Mouse (Mus musculus) layer of hippocampus, adult 2 months (tissue): ENCODE measurements around the gene Tmem176a. TPM values are rescaled to one million over a fixed set of nuclear protein-coding genes. Genes with fewer than 3 reads are reported as not detected.
A peak's percentile ranks its signal among the peaks of the same experiment; 100 is the strongest.
"Not testable (repeated sequence)": the region's sequence is repeated elsewhere in the genome, so short reads cannot be mapped to it uniquely, and the experiment has no call there.

Source experiments
- DNase-seq, 2 experiments: peaks; one replicate each; pipeline ENCODE4 v3.0.0; 2022; ENCODE audit warnings: low spot score in 2 of 2
- H3K27ac ChIP-seq: fragments of 200-600 bp; 2 replicates; pipeline ENCODE4 v1.8.1; 2022
- H3K4me3 ChIP-seq: fragments of 200-600 bp; 2 replicates; pipeline ENCODE4 v1.8.1; 2022; ENCODE audit warnings: mild to moderate bottlenecking
- CTCF ChIP-seq: fragments of 200-600 bp; conservative IDR thresholded peaks from 2 replicates; pipeline ENCODE4 v1.8.1; 2022; ENCODE audit warnings: antibody characterized with exemption, mild to moderate bottlenecking, moderate library complexity
- total RNA-seq, 2 experiments: library from RNA; stranded (reverse); gene quantifications; 2 replicates each; pipeline ENCODE4 v1.2.3; 2021

The Tmem176a gene
- total RNA-seq, 2 experiments from 2014 or later = 26.0 to 30.7 TPM

DNA sequence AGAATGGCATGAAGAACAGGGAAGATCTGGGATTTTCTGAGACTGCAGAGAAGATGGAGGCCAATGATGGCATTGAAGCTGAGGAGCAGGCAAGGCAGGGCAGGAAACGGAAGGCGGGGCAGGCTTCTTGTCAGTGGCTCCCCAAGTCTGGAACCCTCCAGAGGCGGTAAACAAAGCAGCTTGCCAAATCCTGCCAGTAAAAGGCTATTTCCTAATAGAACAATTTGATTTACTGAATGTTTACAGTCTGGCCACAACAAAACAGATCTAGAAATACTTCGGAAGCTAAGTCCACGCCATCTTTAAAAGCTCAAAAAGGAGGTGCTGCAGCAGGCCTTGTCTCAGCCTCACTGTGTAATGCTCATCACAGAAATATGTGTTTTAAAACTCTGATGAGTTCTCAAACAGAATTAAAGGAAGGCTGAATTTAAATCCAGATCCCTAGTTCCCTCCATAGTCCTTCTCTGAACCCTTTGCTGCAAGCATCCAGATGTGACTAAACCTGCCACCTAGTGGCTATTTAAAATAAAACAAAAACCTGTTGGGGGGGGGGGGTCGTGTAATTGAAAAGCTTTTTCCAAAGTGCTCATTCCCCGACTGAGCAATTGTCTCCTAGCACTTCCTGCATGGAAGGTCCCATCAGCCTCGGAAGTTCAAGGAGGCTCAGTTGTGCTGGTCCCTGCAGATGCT is 17.0 kb downstream of the Tmem176a start:
- Histone ChIP-seq H3K4me3 (no peak overlapping the region), H3K27ac (no peak overlapping the region)
- peak; percentile 62 for TF ChIP-seq CTCF
- DNase-seq = no peak

DNA sequence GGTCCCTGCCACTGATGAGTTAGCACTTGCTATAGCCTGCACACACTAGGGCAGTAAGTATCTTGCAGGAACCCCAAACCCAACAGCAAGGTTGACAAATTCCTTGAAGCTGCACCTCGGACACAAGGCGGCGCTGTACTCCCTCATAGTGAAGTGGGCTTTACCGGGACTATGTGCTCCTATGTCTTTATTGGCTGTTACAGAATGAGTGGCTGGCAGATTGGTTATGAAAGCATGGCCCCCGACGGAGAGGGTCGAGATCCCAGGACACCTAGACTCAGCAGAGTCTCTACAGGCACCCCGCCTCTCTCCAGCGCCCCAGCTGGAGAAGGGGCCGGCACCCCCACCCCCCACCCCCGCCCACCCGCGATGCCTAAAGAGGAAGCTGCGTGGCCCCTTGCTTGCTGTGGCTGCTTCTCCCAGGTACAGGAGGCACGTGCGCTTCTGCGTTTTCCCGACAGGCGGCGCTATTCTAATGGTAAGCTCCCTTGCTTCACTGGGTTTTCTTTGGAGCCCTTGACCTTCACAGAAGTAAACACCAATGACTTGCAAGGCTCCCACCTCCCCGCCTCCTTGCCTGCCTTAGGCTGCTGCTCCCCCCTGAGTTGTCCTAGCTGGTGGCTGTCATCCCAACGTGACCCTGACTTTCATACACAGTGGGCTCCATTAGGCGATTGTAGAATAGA is 19.6 kb downstream of the Tmem176a start:
- peak; percentile 77 for TF ChIP-seq CTCF
- H3K4me3 ChIP-seq = peak overlapping the region; percentile 33; the same call in 1 of the 2 replicates
- no peak overlapping the region for H3K27ac ChIP-seq
- DNase-seq = peak; percentile 26 to 54

GRCm38 (mm10) chr6:48860851-48861250 is 20.1 kb downstream of the Tmem176a start:
- TF ChIP-seq CTCF = no peak
- no peak overlapping the region for H3K4me3 ChIP-seq

DNA sequence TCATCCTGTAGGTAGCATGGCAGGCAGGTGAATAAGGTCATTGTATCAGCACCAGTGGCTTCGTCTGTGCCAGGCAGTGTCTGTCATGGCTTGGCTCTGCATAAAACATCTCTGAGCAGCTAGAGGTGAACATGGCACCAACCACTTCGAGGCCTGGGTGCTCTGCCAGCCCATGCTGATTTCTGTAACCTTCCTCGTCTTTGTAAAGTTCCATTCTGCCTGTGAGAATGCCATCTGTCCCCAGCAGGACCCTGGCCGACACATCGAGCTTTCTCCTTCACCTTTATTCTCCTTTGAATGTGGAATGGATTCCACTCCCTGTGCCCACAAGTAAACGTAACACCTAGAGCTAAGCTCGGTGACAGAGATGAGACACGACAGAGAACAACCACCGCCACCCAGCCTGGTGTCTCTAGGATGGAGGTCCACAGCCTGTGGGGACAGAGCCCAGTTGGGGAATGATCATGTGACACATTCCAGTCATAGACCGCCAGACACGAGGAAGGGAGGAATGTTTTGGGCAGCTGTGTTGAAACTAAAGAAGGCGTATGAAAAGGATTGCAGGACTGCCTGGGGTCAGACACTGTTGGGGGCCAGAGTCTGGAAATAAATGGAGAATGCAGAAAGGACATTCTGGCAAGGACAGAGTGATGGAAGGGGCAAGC is 21.0 kb downstream of the Tmem176a start:
- DNase-seq = no peak
- no peak overlapping the region for H3K27ac ChIP-seq
- TF ChIP-seq CTCF = no peak
- no peak overlapping the region for H3K4me3 ChIP-seq

More at GRCm38 (mm10) chr6:48860851-48861250, 20.1 kb downstream of the Tmem176a start:
- no peak overlapping the region for H3K27ac ChIP-seq
- no peak for DNase-seq

GRCm38 (mm10) chr6:48862816-48863215 is 22.1 kb downstream of the Tmem176a start:
- TF ChIP-seq CTCF = no peak

GRCm38 (mm10) chr6:48863488-48863887 is 22.8 kb downstream of the Tmem176a start:
- DNase-seq = no peak
- Histone ChIP-seq H3K4me3 (no peak overlapping the region), H3K27ac (no peak overlapping the region)
- TF ChIP-seq CTCF = no peak

More at GRCm38 (mm10) chr6:48862816-48863215, 22.1 kb downstream of the Tmem176a start:
- no peak for DNase-seq
- H3K27ac ChIP-seq = no peak overlapping the region
- H3K4me3 ChIP-seq = no peak overlapping the region

DNA sequence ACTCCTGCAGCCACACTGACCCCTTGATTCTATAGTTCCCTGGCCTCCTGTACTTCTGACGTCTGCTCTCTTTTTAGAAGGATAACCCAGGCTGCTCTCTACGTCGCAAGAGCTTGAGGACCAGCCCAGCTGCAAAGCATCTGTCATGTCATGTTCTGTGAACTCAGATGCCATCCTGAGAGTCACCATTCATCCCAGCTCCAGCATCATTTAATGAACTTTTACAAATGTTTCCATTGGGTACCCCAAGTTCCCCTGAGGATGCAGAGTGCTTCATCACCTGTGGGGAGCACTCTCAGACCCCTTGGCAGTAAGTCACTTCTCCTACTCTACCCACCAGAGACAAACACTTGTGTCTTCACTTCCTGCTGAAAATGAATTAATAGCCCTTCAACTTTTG is 23.5 kb downstream of the Tmem176a start:
- H3K27ac ChIP-seq = no peak overlapping the region
- TF ChIP-seq CTCF = no peak
- no peak for DNase-seq
- H3K4me3 ChIP-seq = no peak overlapping the region

DNA sequence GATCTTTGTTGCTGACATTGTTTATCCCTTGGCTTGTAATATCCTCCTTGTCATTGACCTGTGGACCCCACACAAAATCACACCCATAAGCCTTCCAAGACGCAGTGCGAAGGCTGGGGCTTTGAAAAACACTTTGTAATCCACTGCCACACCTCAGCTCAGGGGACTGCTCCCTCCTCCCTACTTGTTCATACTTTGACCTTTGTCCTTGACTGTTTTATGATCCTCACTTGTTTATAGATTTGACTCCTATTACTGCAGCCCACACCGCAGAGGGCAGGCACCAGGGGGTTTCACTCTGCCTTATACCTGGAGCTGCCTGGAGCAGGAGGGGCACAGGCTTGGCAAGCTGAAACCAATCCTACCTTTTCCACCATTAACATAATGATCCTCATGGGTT is 24.0 kb downstream of the Tmem176a start:
- H3K4me3 ChIP-seq = no peak overlapping the region
- no peak for DNase-seq
- TF ChIP-seq CTCF = no peak
- no peak overlapping the region for H3K27ac ChIP-seq

- no peak overlapping the region for H3K27ac ChIP-seq
- TF ChIP-seq CTCF = no peak
- no peak overlapping the region for H3K4me3 ChIP-seq
- no peak for DNase-seq
Observed at GRCm38 (mm10) chr6:48865152-48865745, 24.5 kb downstream of the Tmem176a start.

- not testable (repeated sequence) for H3K4me3 ChIP-seq, H3K27ac ChIP-seq, DNase-seq
Observed at GRCm38 (mm10) chr6:48866355-48866950, 25.7 kb downstream of the Tmem176a start.

DNA sequence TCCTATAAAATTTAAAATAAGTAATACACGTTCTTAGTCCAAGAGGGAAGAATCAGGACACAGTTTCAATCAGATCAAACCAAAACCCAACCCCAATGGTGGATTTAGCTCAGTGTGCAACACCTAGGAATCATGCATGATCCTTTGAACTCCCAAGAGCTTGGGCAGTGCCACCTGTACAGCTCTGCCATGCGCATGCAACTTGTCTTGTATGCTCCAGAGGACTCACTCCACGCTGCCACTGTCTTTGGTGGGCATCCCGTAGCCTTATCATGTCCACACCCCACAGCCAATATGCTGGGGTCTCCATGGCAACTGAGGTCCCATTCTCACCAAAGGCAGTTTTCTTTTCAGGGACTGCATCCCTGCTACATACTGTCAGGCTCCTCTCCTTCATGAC is 26.4 kb downstream of the Tmem176a start:
- H3K4me3 ChIP-seq = no peak overlapping the region
- DNase-seq = no peak
- H3K27ac ChIP-seq = no peak overlapping the region
- no peak for TF ChIP-seq CTCF

- Histone ChIP-seq H3K27ac (no peak overlapping the region), H3K4me3 (no peak overlapping the region)
- no peak for TF ChIP-seq CTCF
- DNase-seq = no peak
Observed at GRCm38 (mm10) chr6:48869774-48870173, 29.1 kb downstream of the Tmem176a start.

DNA sequence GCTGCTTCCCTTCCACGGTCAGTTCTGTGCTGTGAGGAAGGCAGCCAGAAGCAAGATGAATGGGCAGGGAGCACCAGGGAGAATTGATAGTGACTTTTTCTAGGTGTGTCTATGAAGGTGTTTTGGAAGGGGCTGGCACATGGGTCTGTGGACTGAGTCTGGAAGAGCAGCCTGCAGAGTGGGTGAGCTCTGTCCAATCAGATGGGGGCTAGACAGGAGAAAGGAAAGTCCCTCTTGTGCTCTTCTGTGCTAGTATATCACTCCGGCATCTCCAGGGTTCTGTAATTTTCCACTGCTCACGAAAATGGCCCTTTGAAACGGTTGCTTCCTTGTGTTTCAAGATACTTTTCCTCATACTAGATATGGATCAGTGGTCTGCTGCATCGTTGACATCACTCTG is 31.9 kb downstream of the Tmem176a start, which contains the start of gene Aoc1:
TSS of gene Aoc1 (plus strand) at position 301 of the 400 bp plus-strand sequence.
- no peak for DNase-seq
- H3K27ac ChIP-seq = no peak within 1 kb of the TSS
- no peak for TF ChIP-seq CTCF
- no peak within 1 kb of the TSS for H3K4me3 ChIP-seq
